Mouse (Mus musculus): ENCODE data around the gene Ttpal. TPM values are rescaled to one million over a fixed set of nuclear protein-coding genes. Genes with fewer than 3 reads are reported as not detected.

Ttpal gene
- total RNA-seq, 2 experiments from 2014 or later: 4.3 to 4.8 TPM

- intact Hi-C loops (cut with DNase I): no loop called here
- DNase-seq: no peak
These were observed 11.1 kb upstream of the Ttpal start for GRCm38 (mm10) chr2:163590996-163591395.

DNA sequence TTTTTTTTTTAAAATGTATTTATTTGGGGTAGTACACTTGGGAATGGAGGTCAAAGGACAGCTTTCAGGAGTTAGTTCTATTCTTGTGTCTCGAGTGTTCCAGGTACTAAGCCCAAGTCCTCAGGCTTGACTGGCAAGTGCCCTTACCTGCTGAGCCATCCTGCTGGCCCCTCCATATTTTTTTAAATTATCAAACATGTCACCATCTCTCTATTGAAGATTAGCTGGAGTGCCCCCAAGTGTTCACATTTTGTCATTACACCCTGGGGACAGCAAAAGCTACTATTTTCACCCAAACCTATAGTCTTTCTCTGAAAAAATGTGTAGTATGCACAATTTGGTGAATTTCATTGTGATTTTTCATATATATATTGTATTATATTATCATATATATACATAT lies 10.0 kb upstream of the Ttpal start:
- intact Hi-C loops (cut with DNase I): no loop called here
- no peak for DNase-seq

GRCm38 (mm10) chr2:163593636-163594282 lies 8.4 kb upstream of the Ttpal start:
- no peak for DNase-seq
- intact Hi-C loops (cut with DNase I): no loop called here

GRCm38 (mm10) chr2:163595119-163595518 lies 7.0 kb upstream of the Ttpal start:
- intact Hi-C loops (cut with DNase I): no loop called here

GRCm38 (mm10) chr2:163596057-163596872 lies 5.8 kb upstream of the Ttpal start:
- DNase-seq: peak; percentile 59 to 68
- intact Hi-C loops (cut with DNase I): loop anchor here (2.0 kb wide), 1 partner anchor 61 kb away; no protein-coding TSS in a partner anchor

More at GRCm38 (mm10) chr2:163595119-163595518, 7.0 kb upstream of the Ttpal start:
- no peak for DNase-seq

GRCm38 (mm10) chr2:163596873-163597155 lies 5.3 kb upstream of the Ttpal start:
- intact Hi-C loops (cut with DNase I): loop anchor here (2.0 kb wide), 1 partner anchor 62 kb away; no protein-coding TSS in a partner anchor
- DNase-seq: no peak

DNA sequence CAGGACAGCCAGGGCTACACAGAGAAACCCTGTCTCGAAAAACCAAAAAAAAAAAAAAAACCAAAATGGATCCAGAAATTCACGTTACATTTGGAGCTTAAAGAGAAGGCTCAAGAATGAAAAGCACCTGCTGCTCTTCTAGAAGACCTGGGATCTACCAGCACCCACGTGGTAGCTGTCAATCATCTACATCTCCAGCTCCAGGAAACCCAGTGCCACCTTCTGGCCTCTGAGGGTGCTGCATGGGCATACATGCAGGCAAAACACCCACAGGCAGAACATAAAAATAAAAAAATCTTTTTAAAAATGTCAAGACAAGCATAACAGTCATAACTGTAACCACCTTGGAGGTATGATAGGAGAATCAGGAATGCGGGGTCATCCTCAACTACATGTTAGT lies 4.5 kb upstream of the Ttpal start:
- intact Hi-C loops (cut with DNase I): loop anchor here (2.0 kb wide), 1 partner anchor 63 kb away; no protein-coding TSS in a partner anchor
- no peak for DNase-seq

- DNase-seq: peak; percentile 58 to 61
- intact Hi-C loops (cut with DNase I): no loop called here
These were observed 2.9 kb upstream of the Ttpal start for GRCm38 (mm10) chr2:163599226-163599625.

DNA sequence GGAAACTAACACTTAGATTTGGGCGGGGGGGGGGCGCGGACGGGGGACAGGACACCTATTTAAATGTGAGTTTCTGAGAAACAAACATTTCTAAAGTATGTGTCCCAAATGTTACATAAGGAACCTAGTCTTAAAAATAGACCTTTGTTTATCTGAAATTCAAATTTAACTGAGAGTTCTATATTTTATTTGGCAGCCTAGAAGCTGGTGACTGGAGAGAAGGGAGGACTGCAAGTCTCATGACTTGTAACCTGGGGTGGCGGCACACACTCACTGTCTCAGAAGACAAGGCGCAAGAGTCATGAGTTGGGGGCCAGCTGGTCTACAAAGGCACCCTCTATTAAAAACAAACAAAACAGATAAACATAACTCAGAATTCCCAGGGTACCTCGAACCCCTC lies 1.0 kb upstream of the Ttpal start:
- DNase-seq: no peak
- intact Hi-C loops (cut with DNase I): loop anchor here (5.0 kb wide), 1 partner anchor 41 kb away; no protein-coding TSS in a partner anchor

- intact Hi-C loops (cut with DNase I): loop anchor here (2.0 to 5.0 kb wide), 3 partner anchors 41 to 117 kb away; partner anchors contain the start of gene Pkig
These were observed 408 bp upstream of the Ttpal start for GRCm38 (mm10) chr2:163601712-163602100.

DNA sequence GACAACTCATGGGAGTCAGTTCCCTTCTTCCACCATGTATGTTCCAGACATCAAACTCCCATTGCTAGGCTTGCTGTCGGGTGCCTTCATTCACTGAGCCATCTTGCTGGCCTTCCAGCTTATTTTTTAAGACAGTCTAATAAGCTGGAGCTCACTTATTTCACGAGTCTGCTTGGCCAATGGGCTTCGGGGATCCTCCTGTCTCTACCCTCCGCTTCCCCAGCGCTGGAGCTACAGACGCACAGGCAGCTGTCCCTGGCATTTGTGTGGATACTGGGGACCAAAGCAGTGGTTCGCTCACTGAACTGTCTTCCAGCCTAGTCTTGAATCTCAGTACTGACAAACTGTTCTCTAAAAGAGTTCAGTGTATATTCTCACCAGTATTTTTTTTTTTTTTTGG lies 4.0 kb downstream of the Ttpal start:
- intact Hi-C loops (cut with DNase I): no loop called here
- no peak for DNase-seq

More at GRCm38 (mm10) chr2:163601712-163602100, 408 bp upstream of the Ttpal start:
- no peak for DNase-seq

- DNase-seq: no peak
- intact Hi-C loops (cut with DNase I): no loop called here
These were observed 5.9 kb downstream of the Ttpal start for GRCm38 (mm10) chr2:163608008-163608407.

DNA sequence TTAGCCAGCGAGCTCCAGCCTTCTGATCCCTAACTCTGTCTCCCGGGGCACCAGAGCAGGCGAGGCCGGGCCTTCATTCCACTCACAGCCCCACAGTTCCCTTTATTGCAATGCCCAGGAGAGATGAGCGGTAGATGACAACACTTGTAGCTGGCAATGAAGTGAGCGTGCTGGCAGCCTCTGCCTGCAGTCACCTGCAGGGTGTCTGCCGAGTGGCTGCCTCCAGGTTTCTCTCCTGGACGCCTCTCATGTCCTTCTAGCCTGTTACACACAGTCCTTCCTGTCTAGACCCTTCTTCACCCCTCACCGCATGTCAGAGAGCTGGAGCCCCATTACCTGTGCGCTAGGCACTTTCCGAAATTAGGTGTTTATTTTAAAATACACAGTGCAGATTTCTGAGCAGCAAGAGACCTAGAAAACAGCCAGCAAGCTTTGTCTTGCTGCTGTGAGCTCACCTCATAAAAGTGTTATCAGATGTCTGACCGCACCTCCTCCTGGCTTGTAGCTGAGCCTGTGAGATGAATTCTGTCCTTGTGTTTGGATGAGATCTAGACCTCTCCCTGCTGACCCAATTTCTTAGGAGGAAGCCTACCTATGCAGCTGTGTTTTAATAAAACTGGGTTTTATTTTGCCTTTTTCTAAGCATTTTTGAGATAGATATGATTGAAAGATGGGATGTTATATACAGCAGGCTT lies 7.3 kb downstream of the Ttpal start:
- no peak for DNase-seq
- intact Hi-C loops (cut with DNase I): no loop called here

GRCm38 (mm10) chr2:163611176-163611575 lies 9.1 kb downstream of the Ttpal start:
- no peak for DNase-seq
- intact Hi-C loops (cut with DNase I): no loop called here

GRCm38 (mm10) chr2:163613206-163613605 lies 11.1 kb downstream of the Ttpal start:
- DNase-seq: no peak
- intact Hi-C loops (cut with DNase I): no loop called here

DNA sequence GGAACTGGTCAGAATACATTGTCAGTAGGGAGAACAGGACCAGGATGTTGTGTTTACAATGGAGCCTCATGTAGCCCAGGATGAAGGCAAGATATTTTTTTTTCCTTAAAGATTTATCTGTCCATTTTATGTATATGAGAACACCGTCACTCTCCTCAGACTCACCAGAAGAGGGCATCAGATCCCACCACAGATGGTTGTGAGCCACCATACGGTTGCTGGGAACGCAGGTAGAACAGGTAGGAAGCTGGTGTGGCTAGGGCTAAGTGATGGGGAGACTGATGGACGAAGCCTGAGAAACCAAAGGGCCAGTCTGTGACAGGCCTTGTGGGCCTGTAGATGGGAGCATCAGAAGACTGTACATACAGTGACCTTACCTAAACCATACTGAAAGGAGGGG lies 11.9 kb downstream of the Ttpal start:
- DNase-seq: no peak
- intact Hi-C loops (cut with DNase I): no loop called here

GRCm38 (mm10) chr2:163615401-163615800 lies 13.3 kb downstream of the Ttpal start:
- intact Hi-C loops (cut with DNase I): no loop called here
- no peak for DNase-seq

- no peak for DNase-seq
- intact Hi-C loops (cut with DNase I): no loop called here
These were observed 14.0 kb downstream of the Ttpal start for GRCm38 (mm10) chr2:163615906-163616651.

DNA sequence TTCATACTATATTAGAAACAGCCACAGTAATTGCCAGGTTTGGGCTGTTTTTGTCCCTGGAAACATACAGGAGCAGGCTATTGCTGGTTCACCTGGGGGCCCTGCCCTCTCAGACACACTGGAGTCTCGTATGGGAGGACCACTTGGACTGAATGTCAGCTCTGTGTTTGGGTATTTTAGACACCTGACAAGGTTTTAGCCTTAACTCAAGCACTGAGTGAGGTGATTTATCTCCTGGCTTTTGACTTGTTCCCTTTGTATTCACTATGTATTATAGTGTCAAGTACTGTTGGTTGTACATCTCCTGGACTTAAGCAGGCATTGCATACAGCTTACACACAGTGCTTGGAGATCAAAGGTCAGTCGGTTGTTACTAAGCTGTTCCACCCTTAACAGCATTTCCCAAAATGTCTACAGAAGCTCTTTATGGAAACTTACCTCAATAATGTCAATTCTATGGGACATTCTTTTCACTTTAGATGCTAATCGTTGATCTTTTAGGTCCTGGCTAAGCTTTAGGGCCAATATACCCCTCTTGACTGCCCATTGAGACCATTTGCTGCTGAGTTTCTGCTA lies 14.6 kb downstream of the Ttpal start:
- DNase-seq: no peak
- intact Hi-C loops (cut with DNase I): no loop called here

DNA sequence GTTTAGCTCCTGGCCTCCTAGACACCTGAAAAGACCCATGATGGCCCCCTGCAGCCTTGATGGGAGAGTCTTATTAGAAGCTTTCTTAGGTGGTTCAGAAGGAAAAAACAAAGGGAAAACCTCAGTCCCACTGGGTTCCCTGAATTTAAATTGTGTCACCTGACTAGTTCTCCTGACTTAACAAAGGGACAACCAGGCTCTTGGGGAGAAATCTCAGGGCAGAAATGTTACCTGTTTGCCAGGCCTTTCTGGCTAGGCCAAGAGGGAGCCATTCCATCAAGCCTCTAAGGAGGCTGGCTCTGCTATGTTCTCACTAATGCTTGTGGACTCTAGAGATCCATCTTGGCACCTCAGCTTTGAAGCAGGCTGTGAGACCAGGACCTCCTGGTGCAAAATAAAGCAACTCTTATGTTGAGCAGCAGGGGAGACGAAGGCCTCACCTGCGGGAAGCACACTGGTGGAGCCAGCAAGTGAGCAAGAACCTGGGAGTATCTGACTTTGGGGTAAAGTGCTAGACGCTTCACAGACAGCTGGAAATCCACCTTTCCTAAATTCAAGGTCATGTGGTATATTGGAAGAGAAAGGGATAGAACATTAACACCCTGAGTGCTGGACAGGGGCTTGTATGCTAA lies 15.2 kb downstream of the Ttpal start:
- no peak for DNase-seq
- intact Hi-C loops (cut with DNase I): no loop called here
